Mouse (Mus musculus) intestine, embryonic 14.5 days (tissue): ENCODE results near the gene Cdc37. TPM values are rescaled to one million over a fixed set of nuclear protein-coding genes. Genes with fewer than 3 reads are reported as not detected.
A peak's percentile ranks its signal among the peaks of the same experiment; 100 is the strongest.

Experiments
- ATAC-seq: fragments of 200-750 bp; cut with Nextera tagmentation; replicated peaks from 2 replicates; pipeline ENCODE4 v1.8.0; 2017; ENCODE audit warnings: low read depth, moderate number of reproducible peaks, moderate TSS enrichment, moderate library complexity; ENCODE audit not compliant: low FRiP score, low TSS enrichment
- DNase-seq: peaks from one replicate; pipeline ENCODE4 v3.0.0-alpha.2; 2018; ENCODE audit warnings: low spot score
- H3K27ac ChIP-seq: fragments of 300-500 bp; sonication (generic); 2 replicates; pipeline ENCODE4 v1.5.1; 2014; ENCODE audit warnings: low read depth, mild to moderate bottlenecking, control low read depth
- H3K27me3 ChIP-seq: fragments of 300-500 bp; sonication (generic); replicated peaks from 2 replicates; pipeline ENCODE4 v1.6.1; 2014; ENCODE audit warnings: low read length, control low read depth; ENCODE audit not compliant: control insufficient read depth, insufficient read depth
- H3K36me3 ChIP-seq: fragments of 300-500 bp; sonication (generic); 2 replicates; pipeline ENCODE4 v1.6.1; 2014; ENCODE audit warnings: low read length, control low read depth; ENCODE audit not compliant: control insufficient read depth, insufficient read depth
- H3K4me1 ChIP-seq: fragments of 300-500 bp; sonication (generic); replicated peaks from 2 replicates; pipeline ENCODE4 v1.6.1; 2014; ENCODE audit warnings: low read length, control low read depth, mixed read lengths; ENCODE audit not compliant: control insufficient read depth, insufficient read depth
- H3K4me2 ChIP-seq: fragments of 300-500 bp; sonication (generic); 2 replicates; pipeline ENCODE4 v1.6.1; 2014; ENCODE audit warnings: low read length
- H3K4me3 ChIP-seq: fragments of 300-500 bp; sonication (generic); 2 replicates; pipeline ENCODE4 v1.5.1; 2014; ENCODE audit warnings: low read depth, low read length, control low read depth, mixed read lengths
- H3K9ac ChIP-seq: fragments of 300-500 bp; sonication (generic); 2 replicates; pipeline ENCODE4 v1.6.1; 2014; ENCODE audit warnings: mild to moderate bottlenecking, low read length
- H3K9me3 ChIP-seq: fragments of 300-500 bp; sonication (generic); 2 replicates; pipeline ENCODE4 v1.6.1; 2016; ENCODE audit warnings: low read length, control low read depth; ENCODE audit not compliant: control insufficient read depth
- WGBS: fragments of 180-500 bp; shearing (Covaris S2); extraction: QIAGEN DNeasy Blood & Tissue Kit; methylation state at CpG from one replicate; pipeline ENCODE4 v1.1.7; 2014; 5-methylcytosine and 5-hydroxymethylcytosine counted together
- polyA plus RNA-seq: library from polyadenylated mRNA; unstranded; fragments of >200 nt; fragmentation: Nextera tagmentation; extraction: Ambion mirVana; gene quantifications from 2 replicates; pipeline ENCODE4 v1.2.1, GENCODE M21; 2014

Gene Cdc37
- polyA plus RNA-seq, 1 experiment from 2014 or later, result 307 TPM

DNA sequence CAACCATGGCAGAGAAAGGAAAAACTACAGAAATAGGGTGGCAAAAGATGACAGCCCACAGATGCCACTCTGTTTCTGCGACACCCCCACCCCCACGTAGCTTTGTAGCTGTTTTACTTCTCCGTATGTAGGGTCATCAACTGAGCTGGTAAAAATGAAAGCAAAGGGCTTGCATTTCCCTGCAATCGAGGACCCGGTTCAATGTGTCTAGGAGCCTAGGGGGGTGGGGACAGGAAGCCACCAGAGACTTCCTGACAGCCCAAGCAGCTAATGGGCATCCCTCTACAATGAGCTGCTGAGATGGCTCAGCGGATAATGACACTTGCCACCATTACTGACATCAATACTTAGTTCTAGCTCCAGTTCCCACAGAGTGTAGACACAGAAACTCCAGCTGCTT lies 13.4 kb downstream of the Cdc37 start:
- peaks cover 41% of the 10 kb centered on the region for H3K36me3 ChIP-seq
- H3K4me1 ChIP-seq, result no peaks in the 10 kb centered on the region
- DNase-seq, result no peak
- H3K4me2 ChIP-seq, result no peak overlapping the region
- H3K9ac ChIP-seq, result no peak overlapping the region
- H3K4me3 ChIP-seq, result no peak overlapping the region
- H3K27me3 ChIP-seq, result no peaks in the 10 kb centered on the region
- 79% methylated on average over 6 of the region's 6 CpGs for WGBS
- ATAC-seq, result no peak
- no peak overlapping the region for H3K27ac ChIP-seq
- no peaks in the 10 kb centered on the region for H3K9me3 ChIP-seq

- no peak overlapping the region for H3K9ac ChIP-seq
- no peaks in the 10 kb centered on the region for H3K27me3 ChIP-seq
- H3K27ac ChIP-seq, result no peak overlapping the region
- H3K4me1 ChIP-seq, result no peaks in the 10 kb centered on the region
- no peaks in the 10 kb centered on the region for H3K9me3 ChIP-seq
- H3K4me2 ChIP-seq, result no peak overlapping the region
- H3K36me3 ChIP-seq, result peaks cover 37% of the 10 kb centered on the region
- WGBS, result 68% methylated on average over 1 of the region's 1 CpGs
- DNase-seq (no peak), ATAC-seq (no peak)
- no peak overlapping the region for H3K4me3 ChIP-seq
Measured at GRCm38 (mm10) chr9:21135941-21136381, 13.8 kb downstream of the Cdc37 start.

GRCm38 (mm10) chr9:21135329-21135890 lies 14.4 kb downstream of the Cdc37 start:
- 77% methylated on average over 4 of the region's 4 CpGs for WGBS
- no peak overlapping the region for H3K27ac ChIP-seq

GRCm38 (mm10) chr9:21134595-21135328 lies 15.0 kb downstream of the Cdc37 start:
- WGBS, result 79% methylated on average over 9 of the region's 9 CpGs
- no peaks in the 10 kb centered on the region for H3K4me1 ChIP-seq
- H3K27ac ChIP-seq, result no peak overlapping the region
- no peaks in the 10 kb centered on the region for H3K27me3 ChIP-seq
- ATAC-seq (no peak), DNase-seq (no peak)
- no peak overlapping the region for H3K9ac ChIP-seq
- no peaks in the 10 kb centered on the region for H3K9me3 ChIP-seq
- H3K4me2 ChIP-seq, result no peak overlapping the region
- H3K36me3 ChIP-seq, result peaks cover 25% of the 10 kb centered on the region
- H3K4me3 ChIP-seq, result no peak overlapping the region

More at GRCm38 (mm10) chr9:21135329-21135890, 14.4 kb downstream of the Cdc37 start:
- no peak for DNase-seq
- no peak for ATAC-seq
- peaks cover 31% of the 10 kb centered on the region for H3K36me3 ChIP-seq
- H3K27me3 ChIP-seq, result no peaks in the 10 kb centered on the region
- no peaks in the 10 kb centered on the region for H3K4me1 ChIP-seq
- no peak overlapping the region for H3K9ac ChIP-seq
- H3K4me3 ChIP-seq, result no peak overlapping the region
- H3K4me2 ChIP-seq, result no peak overlapping the region
- no peaks in the 10 kb centered on the region for H3K9me3 ChIP-seq

DNA sequence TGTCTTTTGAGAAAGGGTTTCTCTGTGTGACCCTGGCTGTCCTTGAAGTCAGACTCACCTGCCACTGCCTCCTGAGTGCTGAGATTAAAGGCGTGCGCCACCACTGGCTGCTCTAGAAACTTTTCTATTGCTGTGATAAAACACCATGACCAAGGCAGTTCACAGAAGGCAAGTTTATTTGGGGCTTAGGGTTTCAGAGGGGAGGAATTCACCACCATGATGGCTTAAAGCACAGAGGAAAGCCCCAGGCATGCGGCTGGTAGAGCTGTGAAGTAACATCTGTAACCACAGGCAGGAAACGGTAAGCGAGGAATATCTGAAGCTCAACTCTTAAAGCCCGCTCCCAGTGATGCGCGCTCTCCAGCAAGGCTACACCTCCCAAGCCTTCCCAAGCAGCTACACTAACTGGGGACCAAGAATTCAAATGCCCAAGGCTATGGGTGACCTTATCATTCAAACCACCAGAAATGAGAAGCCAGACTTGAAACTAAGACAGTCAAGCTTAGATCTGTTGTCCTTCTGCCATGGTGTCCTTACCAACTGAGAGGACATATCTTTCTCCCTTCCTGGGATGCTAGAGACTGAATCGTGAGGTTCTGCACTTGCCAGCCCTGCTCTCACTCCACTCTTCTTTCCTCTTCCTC lies 16.6 kb downstream of the Cdc37 start:
- H3K4me2 ChIP-seq, result no peak overlapping the region
- H3K27ac ChIP-seq, result no peak overlapping the region
- WGBS, result 77% methylated on average over 9 of the region's 9 CpGs
- no peak for DNase-seq
- H3K27me3 ChIP-seq, result no peaks in the 10 kb centered on the region
- H3K9ac ChIP-seq, result no peak overlapping the region
- peaks cover 9% of the 10 kb centered on the region for H3K36me3 ChIP-seq
- no peaks in the 10 kb centered on the region for H3K4me1 ChIP-seq
- H3K9me3 ChIP-seq, result no peaks in the 10 kb centered on the region
- H3K4me3 ChIP-seq, result no peak overlapping the region
- no peak for ATAC-seq

DNA sequence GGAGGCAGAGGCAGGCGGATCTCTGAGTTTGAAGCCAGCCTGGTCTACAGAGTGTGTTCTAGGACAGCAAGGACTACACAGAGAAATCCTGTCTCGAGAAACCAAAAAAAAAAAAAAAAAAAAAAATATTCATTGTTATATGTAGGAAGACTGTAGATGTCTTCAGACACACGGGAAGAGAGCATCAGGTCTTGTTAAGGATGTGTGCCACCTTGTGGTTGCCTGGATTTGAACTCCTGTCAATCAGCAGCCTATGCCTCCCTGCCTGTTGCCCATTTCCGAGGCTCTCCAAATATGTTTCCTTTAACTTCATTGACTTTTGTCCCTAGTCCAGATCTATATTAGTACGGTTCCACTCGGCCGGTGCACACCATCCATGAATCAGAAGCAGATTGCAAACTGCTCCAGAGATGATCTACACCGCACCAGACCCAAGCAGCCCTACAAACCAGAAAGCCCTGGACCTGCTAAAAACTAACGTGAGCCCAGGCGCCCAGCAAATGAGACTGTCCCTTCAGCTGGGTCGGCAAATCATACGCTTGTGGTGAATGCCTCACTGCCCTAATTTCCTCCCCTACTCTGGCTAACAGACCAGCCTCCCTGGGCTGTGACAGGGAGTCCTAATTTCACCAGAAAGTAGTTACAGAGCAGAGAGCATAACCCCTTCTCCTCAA lies 17.5 kb downstream of the Cdc37 start:
- 80% methylated on average over 12 of the region's 12 CpGs for WGBS
- DNase-seq (no peak), ATAC-seq (no peak)

DNA sequence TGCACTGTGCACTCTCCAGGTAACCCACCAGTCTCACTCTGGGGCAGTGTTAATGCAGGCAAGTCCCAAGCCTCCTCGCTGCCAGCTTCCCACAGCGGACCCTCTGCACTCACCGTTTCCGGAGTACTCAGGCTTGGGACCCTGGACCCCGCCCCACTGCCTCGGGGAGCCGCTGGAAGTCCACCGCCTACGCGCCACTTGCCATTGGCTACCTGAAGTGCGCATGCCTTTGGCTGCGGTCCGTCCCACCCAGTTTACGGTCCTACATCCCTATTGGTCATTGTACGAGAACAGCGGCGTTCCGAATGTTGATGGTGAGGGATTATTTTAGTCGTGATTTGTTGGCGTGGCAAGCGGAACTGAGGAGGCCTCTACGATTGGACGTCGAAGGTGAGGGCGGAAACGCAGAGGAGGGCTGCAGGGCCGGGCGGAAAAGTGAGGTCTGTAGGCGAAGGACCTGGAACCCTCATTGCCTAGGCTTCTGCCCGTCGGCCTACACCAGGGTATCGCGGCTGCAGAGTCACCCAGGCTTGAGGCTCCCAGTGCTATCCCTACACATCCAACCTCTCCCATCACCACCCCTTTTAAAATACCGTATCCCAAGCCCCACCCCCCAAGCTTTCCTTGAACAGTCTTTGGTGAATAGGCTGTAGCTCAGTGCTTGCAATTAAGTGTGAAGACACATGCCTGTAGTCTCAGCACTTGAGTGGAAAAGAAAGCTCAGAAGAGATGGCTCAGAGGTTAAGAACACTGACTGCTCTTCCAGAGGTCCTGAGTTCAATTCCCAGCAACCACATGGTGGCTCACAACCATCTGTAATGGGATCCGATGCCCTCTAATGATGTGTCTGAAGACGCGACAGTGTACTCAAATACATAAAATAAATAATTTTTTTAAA lies 18.5 kb downstream of the Cdc37 start, which contains the start of gene Tyk2:
Gene Tyk2, minus strand, starts transcription at position 185 of the 898 bp plus-strand sequence.
- DNase-seq (peak; percentile 88), ATAC-seq (peak; percentile 95)
- H3K27me3 ChIP-seq, result no peaks in the 10 kb centered on the region
- H3K4me1 ChIP-seq, result no peaks in the 10 kb centered on the region
- peak within 1 kb of the TSS; percentile 62 for H3K9ac ChIP-seq
- H3K27ac ChIP-seq, result peak within 1 kb of the TSS; percentile 29; the same call in 1 of the 2 replicates
- no peaks in the 10 kb centered on the region for H3K9me3 ChIP-seq
- peak within 1 kb of the TSS; percentile 67 for H3K4me2 ChIP-seq
- WGBS, result 6% methylated on average over 37 of the region's 37 CpGs
- H3K4me3 ChIP-seq, result peak within 1 kb of the TSS; percentile 68
- peaks cover 8% of the 10 kb centered on the region; the same call in 1 of the 2 replicates for H3K36me3 ChIP-seq

More for the DNA sequence above, 17.5 kb downstream of the Cdc37 start:
- Histone ChIP-seq H3K9ac (no peak overlapping the region), H3K27ac (no peak overlapping the region), H3K36me3 (no peaks in the 10 kb centered on the region), H3K4me1 (no peaks in the 10 kb centered on the region), H3K27me3 (no peaks in the 10 kb centered on the region), H3K9me3 (no peaks in the 10 kb centered on the region), H3K4me2 (no peak overlapping the region), H3K4me3 (no peak overlapping the region)

DNA sequence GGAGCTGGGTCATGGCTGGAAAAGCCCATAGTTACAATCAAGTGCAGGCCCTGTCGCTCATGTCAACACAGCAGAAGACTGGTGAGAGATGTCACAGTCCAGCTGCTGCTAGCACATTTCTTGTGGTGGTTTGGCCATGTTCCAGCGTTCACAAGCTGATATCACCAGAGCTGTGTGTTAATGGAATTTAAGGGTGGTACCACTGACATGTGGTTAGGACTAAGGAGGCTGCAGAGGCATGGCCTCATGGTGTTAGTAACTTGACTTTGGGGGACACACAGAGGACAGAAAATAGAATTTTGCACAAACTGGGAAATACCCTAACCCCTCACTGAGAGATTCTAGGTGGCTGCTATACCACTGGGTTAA lies 23.5 kb downstream of the Cdc37 start:
- H3K27ac ChIP-seq, result no peak overlapping the region
- no peak for DNase-seq

More for the DNA sequence above, 23.5 kb downstream of the Cdc37 start:
- H3K4me3 ChIP-seq, result no peak overlapping the region
- H3K36me3 ChIP-seq, result peaks cover 16% of the 10 kb centered on the region; the same call in 1 of the 2 replicates
- H3K4me2 ChIP-seq, result no peak overlapping the region
- H3K4me1 ChIP-seq, result no peaks in the 10 kb centered on the region
- 75% methylated on average over 2 of the region's 2 CpGs for WGBS
- H3K9ac ChIP-seq, result no peak overlapping the region
- no peaks in the 10 kb centered on the region for H3K27me3 ChIP-seq
- H3K9me3 ChIP-seq, result no peaks in the 10 kb centered on the region
- no peak for ATAC-seq
